Mouse (Mus musculus) heart, postnatal 14 days (tissue): ENCODE results near the gene Ccdc86. TPM values are rescaled to one million over a fixed set of nuclear protein-coding genes. Genes with fewer than 3 reads are reported as not detected.
A peak's percentile ranks its signal among the peaks of the same experiment; 100 is the strongest.

ENCODE experiments used
- DNase-seq, 2 experiments: peaks; one replicate each; pipeline ENCODE4 v3.0.0; 2021 to 2022
- intact Hi-C: fragments of 180-260 bp; cut with DNase I; formaldehyde crosslinking; loops from one replicate; pipeline ENCODE4 v1.15.1; 2025
- total RNA-seq, 2 experiments: library from RNA; stranded (reverse); gene quantifications; 2 replicates each; pipeline ENCODE4 v1.2.3; 2021

Gene Ccdc86
- total RNA-seq, 2 experiments from 2014 or later: 5.3 to 6.4 TPM

GRCm38 (mm10) chr19:10914870-10915269 is 34.2 kb downstream of the Ccdc86 start:
- no peak for DNase-seq
- intact Hi-C loops: no loop called here

GRCm38 (mm10) chr19:10914291-10914690 is 34.8 kb downstream of the Ccdc86 start:
- intact Hi-C loops: no loop called here
- peak in 1 of 2 experiments; percentile 29 for DNase-seq

- intact Hi-C loops: loop anchor here (2.0 kb wide), 1 partner anchor 50 kb away; no protein-coding TSS in a partner anchor
- DNase-seq: peak in 1 of 2 experiments; percentile 32
These were observed 39.9 kb downstream of the Ccdc86 start for GRCm38 (mm10) chr19:10909087-10909721.

- peak; percentile 51 to 75 for DNase-seq
- intact Hi-C loops: loop anchor here (2.0 kb wide), 1 partner anchor 51 kb away; no protein-coding TSS in a partner anchor
These were observed 41.2 kb downstream of the Ccdc86 start for GRCm38 (mm10) chr19:10907891-10908290.

GRCm38 (mm10) chr19:10905728-10906000 is 43.4 kb downstream of the Ccdc86 start:
- no peak for DNase-seq
- intact Hi-C loops: no loop called here

GRCm38 (mm10) chr19:10904927-10905727 is 43.9 kb downstream of the Ccdc86 start:
- DNase-seq: peak; percentile 68 to 75
- intact Hi-C loops: no loop called here

- DNase-seq: no peak
- intact Hi-C loops: no loop called here
These were observed 44.6 kb downstream of the Ccdc86 start for GRCm38 (mm10) chr19:10904512-10904911.

- intact Hi-C loops: no loop called here
- no peak for DNase-seq
These were observed 48.0 kb downstream of the Ccdc86 start for GRCm38 (mm10) chr19:10901046-10901445.

GRCm38 (mm10) chr19:10900315-10900714 is 48.8 kb downstream of the Ccdc86 start:
- intact Hi-C loops: no loop called here
- DNase-seq: peak; percentile 66 to 78

- intact Hi-C loops: loop anchor here (5.0 kb wide), 1 partner anchor 50 kb away; the partner anchor contains the start of gene Ccdc86
- no peak for DNase-seq
These were observed 51.6 kb downstream of the Ccdc86 start for GRCm38 (mm10) chr19:10897491-10897890.

GRCm38 (mm10) chr19:10896849-10897248 is 52.2 kb downstream of the Ccdc86 start:
- DNase-seq: no peak
- intact Hi-C loops: loop anchor here (5.0 kb wide), 1 partner anchor 50 kb away; the partner anchor contains the start of gene Ccdc86

GRCm38 (mm10) chr19:10895708-10896107 is 53.4 kb downstream of the Ccdc86 start:
- peak in 1 of 2 experiments; percentile 10 for DNase-seq
- intact Hi-C loops: loop anchor here (5.0 kb wide), 1 partner anchor 52 kb away; the partner anchor contains the start of gene Ccdc86

GRCm38 (mm10) chr19:10895016-10895528 is 54.0 kb downstream of the Ccdc86 start, which contains the start of gene Prpf19:
TSS of gene Prpf19 (plus strand) at chr19:10895231.
- peak; percentile 97 to 99 for DNase-seq
- intact Hi-C loops: loop anchor here (5.0 kb wide), 1 partner anchor 52 kb away; the partner anchor contains the start of gene Ccdc86

GRCm38 (mm10) chr19:10892201-10892600 is 56.9 kb downstream of the Ccdc86 start:
- DNase-seq: no peak
- intact Hi-C loops: no loop called here

Other genes with a start within 250 kb of the Ccdc86 start
- 1 to 10 TPM in 1 of 2 experiments, under 1 TPM in 1; 0.36 to 4.9 TPM for gene Cd5, start 210.3 kb downstream of the Ccdc86 start, total RNA-seq
- gene Cd6, start 119.2 kb downstream of the Ccdc86 start, total RNA-seq: 1 to 10 TPM in 1 of 2 experiments, under 1 TPM in 1; 0.41 to 3.6 TPM
- 1 to 10 TPM; 2.6 to 2.9 TPM for gene Slc15a3, start 109.5 kb downstream of the Ccdc86 start, total RNA-seq
- 10 to 100 TPM; 18.6 to 23.6 TPM for gene Tmem132a, start 79.3 kb downstream of the Ccdc86 start, total RNA-seq
- gene Tmem109, start 67.3 kb downstream of the Ccdc86 start, total RNA-seq: 10 to 100 TPM; 80.3 to 85.0 TPM
- gene Prpf19, start 54.0 kb downstream of the Ccdc86 start, total RNA-seq: 100 to 1,000 TPM; 184 to 192 TPM
- not detected for gene Zp1, start 28.6 kb downstream of the Ccdc86 start, total RNA-seq
- gene Ptgdr2, start 12.1 kb downstream of the Ccdc86 start, total RNA-seq: under 1 TPM in 1 of 2 experiments, not detected in 1; 0.14 TPM
- not detected for gene Ms4a10, start 25.4 kb upstream of the Ccdc86 start, total RNA-seq
- not detected for gene Ms4a15, start 44.0 kb upstream of the Ccdc86 start, total RNA-seq
- not detected for gene Ms4a18, start 68.8 kb upstream of the Ccdc86 start, total RNA-seq
- 1 to 10 TPM; 1.8 to 2.7 TPM for gene Ms4a8a, start 131.8 kb upstream of the Ccdc86 start, total RNA-seq
- gene 1700017D01Rik, start 181.6 kb upstream of the Ccdc86 start, total RNA-seq: not detected
- not detected for gene 1700025F22Rik, start 216.1 kb upstream of the Ccdc86 start, total RNA-seq
- not detected for gene Ms4a13, start 247.5 kb upstream of the Ccdc86 start, total RNA-seq